Mouse (Mus musculus) MEL (cell line): ENCODE measurements around the gene Tmem198. TPM values are rescaled to one million over a fixed set of nuclear protein-coding genes. Genes with fewer than 3 reads are reported as not detected.

Experiments
- DNase-seq: peaks from one replicate; pipeline ENCODE4 v3.0.0; 2011; ENCODE audit warnings: low read depth, low spot score
- H3K27ac ChIP-seq: 2 replicates; pipeline ENCODE4 v1.5.1; 2012; ENCODE audit warnings: low read depth, mild to moderate bottlenecking, control low read depth, low read length, moderate library complexity; ENCODE audit not compliant: control insufficient read depth
- H3K27me3 ChIP-seq, 2 experiments: fragments of 150-350 bp in 1 of 2; sonication (generic) in 1 of 2; 2 replicates each; pipeline ENCODE4 v1.6.1; 2012; ENCODE audit warnings: low read length in 2 of 2, mild to moderate bottlenecking in 2 of 2, improper control_type of control experiment in 1 of 2, moderate library complexity in 1 of 2; ENCODE audit not compliant: insufficient read depth in 2 of 2, control insufficient read depth in 1 of 2
- H3K36me3 ChIP-seq, 2 experiments: 2 replicates each; pipeline ENCODE4 v1.6.1; 2012 to 2014; ENCODE audit warnings: low read length in 2 of 2, improper control_type of control experiment in 1 of 2, inconsistent platforms in 1 of 2, mild to moderate bottlenecking in 1 of 2; ENCODE audit not compliant: insufficient read depth in 2 of 2, control insufficient read depth in 1 of 2
- H3K4me1 ChIP-seq, 2 experiments: fragments of 150-350 bp in 1 of 2; sonication (generic) in 1 of 2; 2 replicates each; pipeline ENCODE4 v1.6.1; 2012; ENCODE audit warnings: low read length in 2 of 2, improper control_type of control experiment in 1 of 2, mild to moderate bottlenecking in 1 of 2; ENCODE audit not compliant: insufficient read depth in 2 of 2, control insufficient read depth in 1 of 2
- H3K4me3 ChIP-seq, 2 experiments: fragments of 150-350 bp in 1 of 2; sonication (generic) in 1 of 2; 2 replicates each; pipeline ENCODE4 v1.5.1; 2012; ENCODE audit warnings: low read depth in 2 of 2, low read length in 2 of 2, mild to moderate bottlenecking in 2 of 2, moderate library complexity in 2 of 2, control low read depth in 1 of 2, improper control_type of control experiment in 1 of 2; ENCODE audit not compliant: control insufficient read depth in 1 of 2, insufficient read depth in 1 of 2
- H3K79me2 ChIP-seq: 2 replicates; pipeline ENCODE4 v1.6.1; 2012; ENCODE audit warnings: mild to moderate bottlenecking, low read length, moderate library complexity; ENCODE audit not compliant: control insufficient read depth, poor library complexity, insufficient read depth
- H3K9ac ChIP-seq: 2 replicates; pipeline ENCODE4 v1.6.1; 2012; ENCODE audit warnings: low read depth, mild to moderate bottlenecking, control low read depth, low read length, moderate library complexity; ENCODE audit not compliant: control insufficient read depth, poor library complexity, severe bottlenecking
- H3K9me3 ChIP-seq: fragments of 150-350 bp; sonication (generic); replicated peaks from 2 replicates; pipeline ENCODE4 v1.6.1; 2012; ENCODE audit warnings: mild to moderate bottlenecking, low read length, improper control_type of control experiment, moderate library complexity; ENCODE audit not compliant: insufficient read depth
- BHLHE40 ChIP-seq: IDR thresholded peaks from 2 replicates; pipeline ENCODE4 v1.6.1; 2012; ENCODE audit warnings: low read depth, mild to moderate bottlenecking, inconsistent platforms, low read length, improper control_type of control experiment, borderline replicate concordance
- CHD1 ChIP-seq: IDR thresholded peaks from 2 replicates; pipeline ENCODE4 v1.6.1; 2012; ENCODE audit warnings: low read depth, mild to moderate bottlenecking, inconsistent platforms, low read length, improper control_type of control experiment
- CHD2 ChIP-seq: IDR thresholded peaks from 2 replicates; pipeline ENCODE4 v1.6.1; 2011; ENCODE audit warnings: low read length, improper control_type of control experiment
- CTCF ChIP-seq, 3 experiments: IDR thresholded peaks in 2 of 3; conservative IDR thresholded peaks in 1 of 3; 2 replicates each; pipeline ENCODE4 v1.5.1; 2011 to 2012; ENCODE audit warnings: low read length in 3 of 3, low read depth in 2 of 3, mild to moderate bottlenecking in 2 of 3, improper control_type of control experiment in 1 of 3, inconsistent platforms in 1 of 3, mixed read lengths in 1 of 3, moderate library complexity in 1 of 3; ENCODE audit not compliant: control insufficient read depth in 1 of 3, insufficient read depth in 1 of 3, poor library complexity in 1 of 3, severe bottlenecking in 1 of 3
- E2F4 ChIP-seq: IDR thresholded peaks from 2 replicates; pipeline ENCODE4 v1.6.1; 2011; ENCODE audit warnings: low read depth, low read length, improper control_type of control experiment, borderline replicate concordance
- EP300 ChIP-seq, 2 experiments: IDR thresholded peaks; 2 replicates each; pipeline ENCODE4 v1.6.1; 2011; ENCODE audit warnings: improper control_type of control experiment in 2 of 2, low read length in 2 of 2, low read depth in 1 of 2, mild to moderate bottlenecking in 1 of 2
- ETS1 ChIP-seq: IDR thresholded peaks from 2 replicates; pipeline ENCODE4 v1.6.1; 2012; ENCODE audit warnings: low read depth, mild to moderate bottlenecking, inconsistent platforms, low read length, improper control_type of control experiment, moderate library complexity
- GATA1 ChIP-seq: IDR thresholded peaks from 2 replicates; pipeline ENCODE4 v1.6.1; 2011; ENCODE audit warnings: low read depth, low read length, improper control_type of control experiment
- HCFC1 ChIP-seq: IDR thresholded peaks from 2 replicates; pipeline ENCODE4 v1.6.1; 2012; ENCODE audit warnings: low read depth, mild to moderate bottlenecking, inconsistent platforms, low read length, improper control_type of control experiment, moderate library complexity
- MAFK ChIP-seq: IDR thresholded peaks from 2 replicates; pipeline ENCODE4 v1.6.1; 2011; ENCODE audit warnings: low read depth, mild to moderate bottlenecking, low read length, improper control_type of control experiment, borderline replicate concordance
- MAZ ChIP-seq: IDR thresholded peaks from 2 replicates; pipeline ENCODE4 v1.6.1; 2012; ENCODE audit warnings: low read depth, mild to moderate bottlenecking, inconsistent platforms, low read length, improper control_type of control experiment
- MEF2A ChIP-seq: IDR thresholded peaks from 2 replicates; pipeline ENCODE4 v1.6.1; 2014; ENCODE audit warnings: low read depth, mild to moderate bottlenecking, inconsistent platforms, low read length, improper control_type of control experiment; ENCODE audit not compliant: poor library complexity, insufficient replicate concordance, severe bottlenecking; ENCODE audit errors: extremely low read depth
- MYB ChIP-seq: IDR thresholded peaks from 2 replicates; pipeline ENCODE4 v1.6.1; 2011; ENCODE audit warnings: mild to moderate bottlenecking, low read depth, low read length, improper control_type of control experiment
- NELFE ChIP-seq: IDR thresholded peaks from 2 replicates; pipeline ENCODE4 v1.6.1; 2011; ENCODE audit warnings: low read depth, low read length, improper control_type of control experiment
- NRF1 ChIP-seq: IDR thresholded peaks from 2 replicates; pipeline ENCODE4 v1.6.1; 2014; ENCODE audit warnings: low read depth, mild to moderate bottlenecking, inconsistent platforms, low read length, improper control_type of control experiment, moderate library complexity; ENCODE audit not compliant: poor library complexity, insufficient read depth, severe bottlenecking
- POLR2A ChIP-seq, 2 experiments: IDR thresholded peaks; 2 replicates each; pipeline ENCODE4 v1.6.1; 2011 to 2012; ENCODE audit warnings: low read length in 2 of 2, mild to moderate bottlenecking in 2 of 2, control low read depth in 1 of 2, improper control_type of control experiment in 1 of 2, low read depth in 1 of 2, moderate library complexity in 1 of 2; ENCODE audit not compliant: control insufficient read depth in 1 of 2, insufficient read depth in 1 of 2, poor library complexity in 1 of 2
- SIN3A ChIP-seq: IDR thresholded peaks from 2 replicates; pipeline ENCODE4 v1.6.1; 2012; ENCODE audit warnings: low read length, improper control_type of control experiment, inconsistent platforms
- ZC3H11A ChIP-seq: IDR thresholded peaks from 2 replicates; pipeline ENCODE4 v1.6.1; 2012; ENCODE audit warnings: low read depth, mild to moderate bottlenecking, inconsistent platforms, low read length, improper control_type of control experiment
- ZMIZ1 ChIP-seq: IDR thresholded peaks from 2 replicates; pipeline ENCODE4 v1.6.1; 2012; ENCODE audit warnings: low read depth, mild to moderate bottlenecking, inconsistent platforms, low read length, improper control_type of control experiment, moderate library complexity
- ZNF384 ChIP-seq: IDR thresholded peaks from 2 replicates; pipeline ENCODE4 v1.6.1; 2012; ENCODE audit warnings: low read depth, mild to moderate bottlenecking, inconsistent platforms, low read length, improper control_type of control experiment
- polyA plus RNA-seq, 2 experiments: library from polyadenylated mRNA; stranded (reverse) in 1 of 2; unstranded in 1 of 2; fragments of >175 nt in 1 of 2; fragments of >200 nt in 1 of 2; gene quantifications; 2 replicates each; pipeline versions ENCODE4 v1.2.1 to v1.2.4; 2012; ENCODE audit warnings: low replicate concordance in 2 of 2, low read depth in 1 of 2; ENCODE audit not compliant: insufficient read length in 2 of 2, insufficient read depth in 1 of 2, missing spikeins in 1 of 2
- total RNA-seq: library from RNA; depleted of rRNA; stranded (reverse); fragments of 300-350 nt; gene quantifications from 2 replicates; pipeline ENCODE4 v1.2.3, GENCODE M21; 2012

Tmem198 gene
- total and polyA plus RNA-seq, 3 experiments = 0.65 to 1.4 TPM; not detected in 1

- DNase-seq = peak; percentile 57
- peak overlapping the region; percentile 89 for H3K9ac ChIP-seq
- 0 out of 4 replicates have a peak, but pooled peaks cover 0 to 4% of the 10 kb centered on the region in 2 experiments for H3K4me1 ChIP-seq
- peaks cover 3% of the 10 kb centered on the region; the same call in 1 of the 2 replicates for H3K79me2 ChIP-seq
- no peak for TF ChIP-seq ZNF384
- TF ChIP-seq EP300 (IDR thresholded peaks at IDR 0.05; ENCODE audit: low read depth in 1 of 2, low read length in 2 of 2) = no peak
- TF ChIP-seq CHD1 = 0 out of 2 replicates have a peak, but pooled peaks have one; percentile 14
- H3K4me3 ChIP-seq = peak overlapping the region; percentile 86 to 90
- peak overlapping the region; percentile 39 for H3K27ac ChIP-seq
- H3K36me3 ChIP-seq = peaks cover 0 to 5% of the 10 kb centered on the region in 2 experiments; a peak in 3 of 4 replicates
- no peaks in the 10 kb centered on the region for H3K27me3 ChIP-seq
- no peaks in the 10 kb centered on the region for H3K9me3 ChIP-seq
Observed at GRCm38 (mm10) chr1:75478497-75478896, 835 bp upstream of the Tmem198 start.

DNA sequence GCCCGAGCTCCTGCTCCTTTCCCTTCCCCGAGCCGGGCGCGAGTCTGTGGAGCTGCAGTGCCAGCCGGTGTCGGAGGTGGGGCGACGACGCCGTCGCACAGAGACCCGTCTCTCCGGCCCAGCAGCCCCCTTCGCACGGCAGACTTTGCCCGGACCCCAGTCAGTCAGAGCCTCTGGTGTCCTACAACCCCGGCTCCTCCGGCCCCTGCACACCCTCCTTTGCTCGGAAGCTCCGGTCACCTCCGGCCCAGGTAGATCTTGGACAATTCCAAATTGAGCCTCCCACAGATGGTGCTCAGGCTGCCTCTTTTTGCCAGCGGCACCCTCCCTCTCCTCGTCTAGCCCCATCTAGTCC is 280 bp downstream of the Tmem198 start:
- TF ChIP-seq BHLHE40 (no peak), MAFK (no peak), NRF1 (no peak), CHD2 (no peak), ETS1 (no peak), POLR2A (IDR thresholded peaks at IDR 0.05; ENCODE audit: control insufficient read depth in 1 of 2, insufficient read depth in 1 of 2, low read depth in 1 of 2, low read length in 2 of 2, poor library complexity in 1 of 2) (no peak), CHD1 (no peak), CTCF (IDR thresholded peaks at IDR 0.05 in 2 of 3, conservative IDR thresholded peaks at IDR 0.05 in 1 of 3; ENCODE audit: control insufficient read depth in 1 of 3, insufficient read depth in 1 of 3, low read depth in 2 of 3, low read length in 3 of 3, poor library complexity in 1 of 3, severe bottlenecking in 1 of 3) (no peak), SIN3A (no peak), ZC3H11A (no peak), ZMIZ1 (no peak), GATA1 (no peak), NELFE (no peak), E2F4 (no peak), MAZ (no peak), MEF2A (no peak), MYB (no peak), HCFC1 (no peak)
- no peak overlapping the region for H3K9ac ChIP-seq
- H3K27me3 ChIP-seq = no peaks in the 10 kb centered on the region
- no peaks in the 10 kb centered on the region for H3K9me3 ChIP-seq
- DNase-seq = no peak
- peaks cover 0 to 5% of the 10 kb centered on the region in 2 experiments; a peak in 3 of 4 replicates for H3K36me3 ChIP-seq
- 0 out of 4 replicates have a peak, but pooled peaks cover 0 to 4% of the 10 kb centered on the region in 2 experiments for H3K4me1 ChIP-seq
- peak overlapping the region in 1 of 2 experiments; percentile 34; a peak in 2 of 4 replicates for H3K4me3 ChIP-seq
- no peak overlapping the region for H3K27ac ChIP-seq
- H3K79me2 ChIP-seq = peaks cover 3% of the 10 kb centered on the region; the same call in 1 of the 2 replicates
